Mouse (Mus musculus) spleen, adult 10 weeks (tissue): ENCODE measurements around the gene Vmn1r218. TPM values are rescaled to one million over a fixed set of nuclear protein-coding genes. Genes with fewer than 3 reads are reported as not detected.

Experiments
- polyA plus RNA-seq: library from polyadenylated mRNA; stranded (reverse); fragments of 350-450 nt; fragmentation: Illumina TruSeq; extraction: RNeasy Lipid Tissue Mini Kit (QIAGEN cat#74804); gene quantifications from one replicate; pipeline ENCODE4 v1.2.3, GENCODE M21; 2015; ENCODE audit warnings: low replicate concordance; ENCODE audit not compliant: insufficient read depth

The Vmn1r218 gene
- not detected for polyA plus RNA-seq

DNA sequence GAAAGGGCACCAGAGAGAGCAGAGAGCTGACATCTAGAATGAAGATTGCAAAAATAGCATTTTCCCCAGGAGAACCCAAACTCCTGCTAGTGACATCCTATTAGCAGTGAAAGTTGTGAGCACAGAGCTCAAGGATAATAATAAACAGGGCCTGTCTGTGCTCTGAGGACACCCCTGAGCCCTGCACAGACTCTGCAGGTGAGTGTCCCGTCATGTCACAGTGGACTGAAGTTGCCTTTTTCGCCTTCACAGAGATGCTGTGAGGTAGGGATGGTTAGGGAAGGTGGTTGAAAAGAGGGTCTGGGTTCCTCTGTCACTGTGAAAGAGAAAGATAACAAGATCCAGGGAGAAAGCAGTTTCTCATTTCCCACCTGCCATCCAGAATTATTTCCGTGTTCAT lies at the start of gene Vmn1r218:
Gene Vmn1r218 (plus strand): TSS at position 57 of the 400 bp plus-strand sequence.

DNA sequence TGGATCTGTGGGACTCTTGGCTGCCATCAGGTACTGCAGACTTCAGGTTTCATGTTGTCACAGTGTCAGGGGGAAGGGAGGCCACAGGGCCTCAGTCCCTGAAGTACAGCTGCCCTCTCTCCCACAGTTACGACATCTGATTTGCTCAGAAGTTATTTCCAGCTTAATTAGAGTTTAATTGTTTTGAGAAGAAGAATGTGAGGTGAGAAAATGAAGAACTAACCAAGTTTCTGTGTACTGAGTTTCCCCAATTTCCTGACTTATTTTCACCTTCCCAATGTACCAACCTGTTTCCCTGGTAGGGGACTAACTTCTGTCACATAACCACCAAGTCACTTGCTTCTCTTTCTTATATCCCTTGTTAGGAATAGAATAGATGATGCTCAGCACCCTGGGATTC lies 14.8 kb upstream of the Vmn1r218 start, which contains the start of gene Vmn1r217:
Gene Vmn1r217 (minus strand): TSS at position 101 of the 400 bp plus-strand sequence.

DNA sequence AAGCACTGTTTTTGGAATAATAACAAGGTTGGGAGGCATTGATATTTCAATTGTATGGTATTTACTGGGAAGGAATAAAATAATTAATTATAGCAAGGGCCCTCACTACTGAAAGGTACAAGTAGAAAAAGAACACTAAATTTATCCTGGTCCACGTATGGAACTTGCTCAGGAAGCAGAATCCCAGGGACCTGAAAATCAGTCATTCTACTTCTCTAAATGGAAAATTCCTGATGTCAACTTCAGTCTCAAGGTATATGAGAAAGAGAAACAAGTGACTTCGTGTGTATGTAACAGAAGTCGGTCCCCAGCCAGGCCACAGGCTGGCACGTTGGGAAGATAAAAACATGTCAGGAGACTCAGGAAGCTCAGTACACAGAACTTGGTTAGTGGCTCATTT lies 26.1 kb downstream of the Vmn1r218 start, which contains the start of gene Vmn1r219:
Gene Vmn1r219 (plus strand): TSS at position 301 of the 400 bp plus-strand sequence.

DNA sequence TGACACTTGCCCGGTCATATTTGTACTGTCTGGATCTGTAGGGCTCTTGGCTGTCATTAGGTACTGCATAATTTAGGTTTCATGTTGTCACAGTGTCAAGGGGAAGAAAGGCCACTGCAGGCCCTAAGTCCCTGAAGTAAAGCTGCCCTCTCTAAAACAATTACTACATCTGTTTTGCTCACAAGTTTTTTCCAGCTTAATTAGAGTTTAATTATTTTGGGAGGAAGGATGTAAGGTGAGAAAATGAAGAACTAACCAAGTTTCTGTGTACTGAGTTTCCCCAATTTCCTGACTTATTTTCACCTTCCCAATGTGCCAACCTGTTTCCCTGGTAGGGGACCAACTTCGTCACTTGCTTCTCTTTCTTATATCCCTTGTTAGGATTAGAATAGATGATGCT lies 54.9 kb downstream of the Vmn1r218 start, which contains the start of gene Vmn1r220:
Gene Vmn1r220 (minus strand): TSS at position 101 of the 400 bp plus-strand sequence.

Other genes starting within 250 kb of the Vmn1r218 start
- not detected for gene Vmn1r212, start 248.9 kb upstream of the Vmn1r218 start, polyA plus RNA-seq
- not detected for gene Vmn1r213, start 125.5 kb upstream of the Vmn1r218 start, polyA plus RNA-seq
- not detected for gene Vmn1r214, start 102.7 kb upstream of the Vmn1r218 start, polyA plus RNA-seq
- gene Vmn1r215, start 65.1 kb upstream of the Vmn1r218 start, polyA plus RNA-seq = not detected
- not detected for gene Vmn1r217, start 14.9 kb upstream of the Vmn1r218 start, polyA plus RNA-seq
- gene Vmn1r219, start 26.2 kb downstream of the Vmn1r218 start, polyA plus RNA-seq = not detected
- gene Vmn1r220, start 54.8 kb downstream of the Vmn1r218 start, polyA plus RNA-seq = not detected
- not detected for gene Vmn1r221, start 81.0 kb downstream of the Vmn1r218 start, polyA plus RNA-seq
- not detected for gene Vmn1r222, start 102.8 kb downstream of the Vmn1r218 start, polyA plus RNA-seq
- not detected for gene Vmn1r223, start 114.0 kb downstream of the Vmn1r218 start, polyA plus RNA-seq
- gene Zfp322a, start 236.1 kb downstream of the Vmn1r218 start, polyA plus RNA-seq = 40.2 TPM